Mouse (Mus musculus): ENCODE data around the gene Tor1aip2. TPM values are rescaled to one million over a fixed set of nuclear protein-coding genes. Genes with fewer than 3 reads are reported as not detected.
"Not testable (repeated sequence)": the region's sequence is repeated elsewhere in the genome, so short reads cannot be mapped to it uniquely, and the experiment has no call there.

Gene Tor1aip2
- polyA plus RNA-seq, 1 experiment from 2014 or later, result 119 TPM

- Histone ChIP-seq H3K4me2 (ENCODE audit: low read depth, low read length) (peak overlapping the region; percentile 58), H3K4me3 (replicated peaks; ENCODE audit: low read length) (peak overlapping the region; percentile 34), H3K27ac (ENCODE audit: low read length) (peak overlapping the region; percentile 77), H3K27me3 (ENCODE audit: control insufficient read depth, insufficient read depth, low read length) (no peaks in the 10 kb centered on the region), H3K9me3 (replicated peaks; ENCODE audit: control insufficient read depth, low read length) (no peaks in the 10 kb centered on the region), H3K4me1 (ENCODE audit: control insufficient read depth, insufficient read depth, low read length) (peaks cover 23% of the 10 kb centered on the region), H3K9ac (ENCODE audit: low read length) (peak overlapping the region; percentile 29; the same call in 1 of the 2 replicates), H3K36me3 (ENCODE audit: control insufficient read depth, insufficient read depth, low read length) (peaks cover 10% of the 10 kb centered on the region)
- ATAC-seq (ENCODE audit: insufficient read depth, low FRiP score), result no peak
- 25% methylated on average over 5 of the region's 5 CpGs for WGBS
Observed at GRCm38 (mm10) chr1:156037144-156037583, 2.0 kb downstream of the Tor1aip2 start.

- not testable (repeated sequence) for H3K9me3 ChIP-seq (replicated peaks; ENCODE audit: control insufficient read depth, low read length); H3K4me3 ChIP-seq (replicated peaks; ENCODE audit: low read length); H3K4me2 ChIP-seq (ENCODE audit: low read depth, low read length); ATAC-seq (ENCODE audit: insufficient read depth, low FRiP score); H3K36me3 ChIP-seq (ENCODE audit: control insufficient read depth, insufficient read depth, low read length); H3K27me3 ChIP-seq (ENCODE audit: control insufficient read depth, insufficient read depth, low read length); H3K9ac ChIP-seq (ENCODE audit: low read length)
- 71% methylated on average over 7 of the region's 7 CpGs for WGBS
- Histone ChIP-seq H3K27ac (ENCODE audit: low read length) (peak overlapping the region; percentile 71), H3K4me1 (ENCODE audit: control insufficient read depth, insufficient read depth, low read length) (peaks cover 32% of the 10 kb centered on the region)
Observed at GRCm38 (mm10) chr1:156039989-156040388, 4.8 kb downstream of the Tor1aip2 start.

- peak overlapping the region; percentile 60 for H3K4me3 ChIP-seq (replicated peaks; ENCODE audit: low read length)
- no peaks in the 10 kb centered on the region; the same call in 1 of the 2 replicates for H3K36me3 ChIP-seq (ENCODE audit: control insufficient read depth, insufficient read depth, low read length)
- peak overlapping the region; percentile 70 for H3K9ac ChIP-seq (ENCODE audit: low read length)
- peaks cover 32% of the 10 kb centered on the region for H3K4me1 ChIP-seq (ENCODE audit: control insufficient read depth, insufficient read depth, low read length)
- peak overlapping the region; percentile 67 for H3K4me2 ChIP-seq (ENCODE audit: low read depth, low read length)
- H3K27me3 ChIP-seq (ENCODE audit: control insufficient read depth, insufficient read depth, low read length), result no peaks in the 10 kb centered on the region
- peak; percentile 86 for ATAC-seq (ENCODE audit: insufficient read depth, low FRiP score)
- H3K9me3 ChIP-seq (replicated peaks; ENCODE audit: control insufficient read depth, low read length), result no peaks in the 10 kb centered on the region
- WGBS, result under 1% methylated on average over 22 of the region's 22 CpGs
- peak overlapping the region; percentile 71 for H3K27ac ChIP-seq (ENCODE audit: low read length)
Observed at GRCm38 (mm10) chr1:156040731-156041401, 5.7 kb downstream of the Tor1aip2 start.

- Histone ChIP-seq H3K9ac (ENCODE audit: low read length) (peak overlapping the region; percentile 57), H3K4me2 (ENCODE audit: low read depth, low read length) (peak overlapping the region; percentile 67), H3K27me3 (ENCODE audit: control insufficient read depth, insufficient read depth, low read length) (no peaks in the 10 kb centered on the region), H3K4me1 (ENCODE audit: control insufficient read depth, insufficient read depth, low read length) (peaks cover 32% of the 10 kb centered on the region), H3K4me3 (replicated peaks; ENCODE audit: low read length) (peak overlapping the region; percentile 43), H3K36me3 (ENCODE audit: control insufficient read depth, insufficient read depth, low read length) (no peaks in the 10 kb centered on the region; the same call in 1 of the 2 replicates), H3K27ac (ENCODE audit: low read length) (peak overlapping the region; percentile 31; the same call in 1 of the 2 replicates), H3K9me3 (replicated peaks; ENCODE audit: control insufficient read depth, low read length) (no peaks in the 10 kb centered on the region)
- ATAC-seq (ENCODE audit: insufficient read depth, low FRiP score), result no peak
- WGBS, result 24% methylated on average over 7 of the region's 7 CpGs
Observed at GRCm38 (mm10) chr1:156041451-156042241, 6.4 kb downstream of the Tor1aip2 start.

GRCm38 (mm10) chr1:156042481-156042880 is 7.3 kb downstream of the Tor1aip2 start:
- H3K36me3 ChIP-seq (ENCODE audit: control insufficient read depth, insufficient read depth, low read length), result no peaks in the 10 kb centered on the region; the same call in 1 of the 2 replicates
- H3K9me3 ChIP-seq (replicated peaks; ENCODE audit: control insufficient read depth, low read length), result no peaks in the 10 kb centered on the region
- H3K27ac ChIP-seq (ENCODE audit: low read length), result peak overlapping the region; percentile 31; the same call in 1 of the 2 replicates
- no peaks in the 10 kb centered on the region for H3K27me3 ChIP-seq (ENCODE audit: control insufficient read depth, insufficient read depth, low read length)
- 75% methylated on average over 5 of the region's 5 CpGs for WGBS
- no peak for ATAC-seq (ENCODE audit: insufficient read depth, low FRiP score)
- H3K4me2 ChIP-seq (ENCODE audit: low read depth, low read length), result peak overlapping the region; percentile 67
- no peak overlapping the region for H3K9ac ChIP-seq (ENCODE audit: low read length)
- H3K4me3 ChIP-seq (replicated peaks; ENCODE audit: low read length), result peak overlapping the region; percentile 43
- peaks cover 28% of the 10 kb centered on the region for H3K4me1 ChIP-seq (ENCODE audit: control insufficient read depth, insufficient read depth, low read length)

- peak; percentile 31; the same call in 1 of the 2 replicates for ATAC-seq (ENCODE audit: insufficient read depth, low FRiP score)
- Histone ChIP-seq H3K9me3 (replicated peaks; ENCODE audit: control insufficient read depth, low read length) (no peaks in the 10 kb centered on the region), H3K9ac (ENCODE audit: low read length) (no peak overlapping the region), H3K4me1 (ENCODE audit: control insufficient read depth, insufficient read depth, low read length) (peaks cover 28% of the 10 kb centered on the region), H3K4me2 (ENCODE audit: low read depth, low read length) (peak overlapping the region; percentile 24; the same call in 1 of the 2 replicates), H3K4me3 (replicated peaks; ENCODE audit: low read length) (0 out of 2 replicates have a peak overlapping the region, but pooled peaks have one; percentile 8), H3K36me3 (ENCODE audit: control insufficient read depth, insufficient read depth, low read length) (no peaks in the 10 kb centered on the region; the same call in 1 of the 2 replicates), H3K27ac (ENCODE audit: low read length) (no peak overlapping the region), H3K27me3 (ENCODE audit: control insufficient read depth, insufficient read depth, low read length) (no peaks in the 10 kb centered on the region)
- 13% methylated on average over 4 of the region's 4 CpGs for WGBS
Observed at GRCm38 (mm10) chr1:156043027-156043426, 7.8 kb downstream of the Tor1aip2 start.

GRCm38 (mm10) chr1:156044211-156044611 is 9.0 kb downstream of the Tor1aip2 start:
- no peak for ATAC-seq (ENCODE audit: insufficient read depth, low FRiP score)
- H3K27me3 ChIP-seq (ENCODE audit: control insufficient read depth, insufficient read depth, low read length), result no peaks in the 10 kb centered on the region
- no peak overlapping the region for H3K9ac ChIP-seq (ENCODE audit: low read length)
- no peaks in the 10 kb centered on the region for H3K9me3 ChIP-seq (replicated peaks; ENCODE audit: control insufficient read depth, low read length)
- H3K36me3 ChIP-seq (ENCODE audit: control insufficient read depth, insufficient read depth, low read length), result peaks cover 3% of the 10 kb centered on the region
- H3K27ac ChIP-seq (ENCODE audit: low read length), result no peak overlapping the region
- no peak overlapping the region for H3K4me3 ChIP-seq (replicated peaks; ENCODE audit: low read length)
- 58% methylated on average over 5 of the region's 5 CpGs for WGBS
- no peak overlapping the region for H3K4me2 ChIP-seq (ENCODE audit: low read depth, low read length)
- peaks cover 28% of the 10 kb centered on the region for H3K4me1 ChIP-seq (ENCODE audit: control insufficient read depth, insufficient read depth, low read length)

- H3K27me3 ChIP-seq (ENCODE audit: control insufficient read depth, insufficient read depth, low read length), result no peaks in the 10 kb centered on the region
- 83% methylated on average over 3 of the region's 3 CpGs for WGBS
- ATAC-seq (ENCODE audit: insufficient read depth, low FRiP score), result no peak
- no peak overlapping the region for H3K27ac ChIP-seq (ENCODE audit: low read length)
- no peak overlapping the region for H3K9ac ChIP-seq (ENCODE audit: low read length)
- no peaks in the 10 kb centered on the region for H3K9me3 ChIP-seq (replicated peaks; ENCODE audit: control insufficient read depth, low read length)
- H3K4me1 ChIP-seq (ENCODE audit: control insufficient read depth, insufficient read depth, low read length), result peaks cover 20% of the 10 kb centered on the region
- H3K4me2 ChIP-seq (ENCODE audit: low read depth, low read length), result no peak overlapping the region
- H3K4me3 ChIP-seq (replicated peaks; ENCODE audit: low read length), result no peak overlapping the region
- H3K36me3 ChIP-seq (ENCODE audit: control insufficient read depth, insufficient read depth, low read length), result peaks cover 13% of the 10 kb centered on the region
Observed at GRCm38 (mm10) chr1:156046688-156047087, 11.5 kb downstream of the Tor1aip2 start.

GRCm38 (mm10) chr1:156058207-156058606 is 23.0 kb downstream of the Tor1aip2 start:
- no peak overlapping the region for H3K27ac ChIP-seq (ENCODE audit: low read length)
- no peaks in the 10 kb centered on the region for H3K27me3 ChIP-seq (ENCODE audit: control insufficient read depth, insufficient read depth, low read length)
- peaks cover 4% of the 10 kb centered on the region; the same call in 1 of the 2 replicates for H3K36me3 ChIP-seq (ENCODE audit: control insufficient read depth, insufficient read depth, low read length)
- no peak overlapping the region for H3K4me2 ChIP-seq (ENCODE audit: low read depth, low read length)
- WGBS, result 70% methylated on average over 2 of the region's 2 CpGs
- H3K9me3 ChIP-seq (replicated peaks; ENCODE audit: control insufficient read depth, low read length), result no peaks in the 10 kb centered on the region
- H3K4me1 ChIP-seq (ENCODE audit: control insufficient read depth, insufficient read depth, low read length), result no peaks in the 10 kb centered on the region
- ATAC-seq (ENCODE audit: insufficient read depth, low FRiP score), result no peak
- no peak overlapping the region for H3K9ac ChIP-seq (ENCODE audit: low read length)
- H3K4me3 ChIP-seq (replicated peaks; ENCODE audit: low read length), result no peak overlapping the region

All from stomach, embryonic 16.5 days (tissue).